Mouse (Mus musculus) cerebellum, adult 2 months (tissue): ENCODE results near the gene Acy3.

Source experiments
- CTCF ChIP-seq: fragments of 200-500 bp; IDR thresholded peaks from 2 replicates; pipeline ENCODE4 v1.5.1; 2011; ENCODE audit warnings: low read depth, mild to moderate bottlenecking, control low read depth, low read length, moderate library complexity, borderline replicate concordance; ENCODE audit not compliant: insufficient read depth
- POLR2A ChIP-seq: fragments of 200-500 bp; IDR thresholded peaks from 2 replicates; pipeline ENCODE4 v1.6.1; 2011; ENCODE audit warnings: low read length, control low read depth, borderline replicate concordance; ENCODE audit not compliant: insufficient read depth

- TF ChIP-seq POLR2A (no peak), CTCF (no peak)
Measured at GRCm38 (mm10) chr19:3947813-3948212, 38.6 kb upstream of the Acy3 start.
